Mouse (Mus musculus): ENCODE results near the gene Ski. TPM values are rescaled to one million over a fixed set of nuclear protein-coding genes. Genes with fewer than 3 reads are reported as not detected.

Ski gene
- polyA plus RNA-seq, 1 experiment from 2014 or later = 14.3 TPM

DNA sequence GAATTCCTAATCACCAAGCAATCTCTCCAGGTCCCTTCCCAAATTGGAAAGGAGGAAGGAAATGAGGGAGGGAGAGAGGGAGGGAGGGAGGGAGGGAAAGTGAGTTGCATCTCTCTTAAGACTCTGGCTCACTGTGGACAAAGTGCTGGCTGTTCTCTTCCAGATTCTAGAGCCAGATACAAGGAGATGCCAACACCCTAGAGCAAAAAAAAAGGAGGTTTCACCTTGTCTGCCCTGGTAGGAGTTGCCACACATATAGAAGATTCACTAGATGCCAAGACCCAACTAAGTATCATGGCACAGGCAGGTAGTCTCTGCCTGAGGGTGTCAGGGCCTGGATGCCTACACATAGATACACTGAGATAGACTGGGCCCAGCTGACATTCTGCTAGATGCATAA is 56.5 kb downstream of the Ski start:
- Histone ChIP-seq H3K27ac (replicated peaks; ENCODE audit: low read depth, low read length) (no peak overlapping the region), H3K27me3 (ENCODE audit: control insufficient read depth, insufficient read depth, low read length) (no peaks in the 10 kb centered on the region), H3K4me3 (replicated peaks; ENCODE audit: low read depth, low read length) (no peak overlapping the region), H3K9me3 (ENCODE audit: control insufficient read depth, low read length) (no peaks in the 10 kb centered on the region), H3K4me2 (ENCODE audit: low read length) (no peak overlapping the region), H3K4me1 (ENCODE audit: control insufficient read depth, insufficient read depth, low read length) (peaks cover 11% of the 10 kb centered on the region), H3K36me3 (ENCODE audit: control insufficient read depth, insufficient read depth, low read length) (no peaks in the 10 kb centered on the region), H3K9ac (replicated peaks; ENCODE audit: low read length) (no peak overlapping the region)
- DNase-seq = no peak
- no peak for ATAC-seq (ENCODE audit: low FRiP score, low TSS enrichment)

DNA sequence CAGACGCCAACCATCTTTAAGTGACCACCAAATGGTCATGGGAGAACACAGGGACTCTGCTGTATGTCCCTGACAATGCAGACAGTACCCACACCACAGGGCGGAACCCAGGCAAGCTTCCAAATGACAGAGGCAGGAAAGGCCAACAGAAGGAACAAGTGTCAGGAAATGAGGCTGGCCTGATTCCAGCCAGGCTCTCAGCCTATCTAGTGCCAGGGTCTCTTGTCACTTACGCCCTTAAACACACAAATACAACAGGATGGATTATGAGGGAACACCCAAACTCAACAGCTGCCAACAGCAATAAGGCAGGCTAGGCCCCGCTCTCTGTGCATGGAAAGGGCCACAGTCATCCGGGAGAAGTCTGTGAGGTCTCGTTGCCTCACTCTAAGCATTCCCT is 57.8 kb downstream of the Ski start:
- ATAC-seq (ENCODE audit: low FRiP score, low TSS enrichment) (no peak), DNase-seq (peak; percentile 47)
- Histone ChIP-seq H3K9ac (replicated peaks; ENCODE audit: low read length) (no peak overlapping the region), H3K9me3 (ENCODE audit: control insufficient read depth, low read length) (no peaks in the 10 kb centered on the region), H3K4me2 (ENCODE audit: low read length) (no peak overlapping the region), H3K4me1 (ENCODE audit: control insufficient read depth, insufficient read depth, low read length) (peaks cover 11% of the 10 kb centered on the region), H3K27ac (replicated peaks; ENCODE audit: low read depth, low read length) (no peak overlapping the region), H3K27me3 (ENCODE audit: control insufficient read depth, insufficient read depth, low read length) (no peaks in the 10 kb centered on the region), H3K36me3 (ENCODE audit: control insufficient read depth, insufficient read depth, low read length) (peaks cover under 1% of the 10 kb centered on the region; the same call in 1 of the 2 replicates), H3K4me3 (replicated peaks; ENCODE audit: low read depth, low read length) (no peak overlapping the region)
- WGBS = 85% methylated on average over 6 of the region's 6 CpGs

DNA sequence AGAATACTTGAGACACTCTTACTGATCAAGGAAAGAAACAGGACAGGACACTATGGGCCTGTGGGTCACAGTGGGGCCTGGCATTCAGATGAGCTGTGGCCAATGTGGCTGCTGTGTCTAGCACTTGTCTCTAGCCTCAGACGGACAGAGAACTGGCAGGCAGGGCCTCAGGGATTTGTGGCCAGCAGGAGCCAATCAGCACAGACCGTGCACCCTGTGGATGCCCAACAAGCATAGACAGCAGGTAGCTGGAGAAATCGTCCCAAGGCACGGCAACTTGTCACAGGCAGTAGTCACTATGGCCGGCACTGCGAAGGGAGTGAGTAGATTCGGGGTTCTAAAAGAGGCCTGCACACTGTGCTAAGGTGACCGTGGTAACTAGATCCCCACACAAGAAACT is 58.7 kb downstream of the Ski start:
- ATAC-seq (ENCODE audit: low FRiP score, low TSS enrichment) (no peak), DNase-seq (no peak)
- Histone ChIP-seq H3K9me3 (ENCODE audit: control insufficient read depth, low read length) (no peaks in the 10 kb centered on the region), H3K9ac (replicated peaks; ENCODE audit: low read length) (no peak overlapping the region), H3K4me2 (ENCODE audit: low read length) (no peak overlapping the region), H3K27ac (replicated peaks; ENCODE audit: low read depth, low read length) (0 out of 2 replicates have a peak overlapping the region, but pooled peaks have one; percentile 13), H3K36me3 (ENCODE audit: control insufficient read depth, insufficient read depth, low read length) (peaks cover 9% of the 10 kb centered on the region), H3K4me1 (ENCODE audit: control insufficient read depth, insufficient read depth, low read length) (peaks cover 11% of the 10 kb centered on the region), H3K4me3 (replicated peaks; ENCODE audit: low read depth, low read length) (no peak overlapping the region), H3K27me3 (ENCODE audit: control insufficient read depth, insufficient read depth, low read length) (no peaks in the 10 kb centered on the region)
- WGBS = 40% methylated on average over 8 of the region's 8 CpGs

DNA sequence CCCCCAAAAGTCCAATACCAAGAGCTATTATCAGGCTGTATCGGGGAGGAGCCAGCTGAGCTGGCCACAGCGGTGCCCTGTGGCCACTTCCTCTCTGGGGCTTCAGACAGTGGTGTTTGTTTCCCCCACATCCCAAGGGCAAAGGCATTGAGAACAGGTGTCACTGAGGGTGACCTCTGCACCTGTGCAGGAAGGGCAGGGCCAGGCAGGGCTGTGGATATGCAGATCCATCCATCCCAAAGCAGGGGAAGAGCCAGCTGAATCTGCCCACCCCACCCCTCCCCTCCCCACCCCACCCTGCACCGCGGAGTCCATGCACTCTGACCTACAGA is 59.1 kb downstream of the Ski start:
- DNase-seq = no peak
- Histone ChIP-seq H3K4me1 (ENCODE audit: control insufficient read depth, insufficient read depth, low read length) (peaks cover 11% of the 10 kb centered on the region), H3K9me3 (ENCODE audit: control insufficient read depth, low read length) (no peaks in the 10 kb centered on the region), H3K9ac (replicated peaks; ENCODE audit: low read length) (no peak overlapping the region), H3K4me3 (replicated peaks; ENCODE audit: low read depth, low read length) (no peak overlapping the region), H3K4me2 (ENCODE audit: low read length) (no peak overlapping the region), H3K27ac (replicated peaks; ENCODE audit: low read depth, low read length) (0 out of 2 replicates have a peak overlapping the region, but pooled peaks have one; percentile 13), H3K36me3 (ENCODE audit: control insufficient read depth, insufficient read depth, low read length) (peaks cover 13% of the 10 kb centered on the region), H3K27me3 (ENCODE audit: control insufficient read depth, insufficient read depth, low read length) (no peaks in the 10 kb centered on the region)
- no peak for ATAC-seq (ENCODE audit: low FRiP score, low TSS enrichment)
- 65% methylated on average over 4 of the region's 4 CpGs for WGBS

DNA sequence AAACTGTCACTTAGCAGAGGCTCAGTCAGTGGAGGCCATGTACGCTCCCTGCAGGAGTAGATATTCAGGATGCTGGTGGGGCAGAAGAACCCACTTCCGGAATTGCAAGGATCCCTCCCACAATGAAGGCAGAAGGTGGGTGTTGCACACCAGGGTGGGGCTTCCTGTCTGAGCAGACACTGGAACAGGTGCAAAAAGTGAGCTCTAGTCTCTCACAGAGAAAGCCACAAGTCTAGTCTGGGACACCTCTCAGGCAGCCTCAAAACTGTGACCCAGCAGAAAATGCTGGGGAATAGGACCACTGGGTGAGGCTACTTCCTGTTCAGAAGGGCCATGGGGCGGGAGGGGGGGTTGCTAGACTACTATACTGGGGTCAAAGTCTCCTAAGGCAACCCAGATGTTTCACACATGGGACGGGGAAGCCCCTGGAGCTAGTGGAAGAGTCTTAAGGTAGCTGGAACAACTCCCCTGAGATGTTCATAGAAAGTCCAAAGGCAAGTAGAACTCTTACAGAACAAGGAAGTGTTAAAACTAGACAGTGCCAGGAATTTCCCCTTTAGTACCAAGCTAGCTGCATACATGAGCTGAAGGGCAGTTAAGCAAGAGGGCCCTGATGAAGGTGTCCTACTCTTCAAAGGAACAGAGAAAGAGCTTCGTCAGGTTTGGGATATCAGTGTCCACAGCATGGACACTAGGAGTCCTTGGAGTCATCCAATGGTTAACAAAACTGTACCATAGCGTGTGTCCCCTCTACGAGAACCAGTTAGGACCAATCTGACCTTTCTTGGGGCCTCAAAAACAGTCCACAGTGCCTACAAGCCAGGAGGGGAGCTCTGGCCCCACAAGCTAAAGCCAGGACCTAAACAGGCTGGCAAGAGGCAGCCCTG is 59.7 kb downstream of the Ski start:
- Histone ChIP-seq H3K27ac (replicated peaks; ENCODE audit: low read depth, low read length) (no peak overlapping the region), H3K4me1 (ENCODE audit: control insufficient read depth, insufficient read depth, low read length) (peaks cover 11% of the 10 kb centered on the region), H3K9me3 (ENCODE audit: control insufficient read depth, low read length) (no peaks in the 10 kb centered on the region), H3K9ac (replicated peaks; ENCODE audit: low read length) (no peak overlapping the region), H3K36me3 (ENCODE audit: control insufficient read depth, insufficient read depth, low read length) (peaks cover 19% of the 10 kb centered on the region), H3K4me2 (ENCODE audit: low read length) (no peak overlapping the region), H3K4me3 (replicated peaks; ENCODE audit: low read depth, low read length) (no peak overlapping the region), H3K27me3 (ENCODE audit: control insufficient read depth, insufficient read depth, low read length) (no peaks in the 10 kb centered on the region)
- whole genome bisulfite sequencing = 88% methylated on average over 7 of the region's 7 CpGs
- no peak for ATAC-seq (ENCODE audit: low FRiP score, low TSS enrichment)
- DNase-seq = no peak

DNA sequence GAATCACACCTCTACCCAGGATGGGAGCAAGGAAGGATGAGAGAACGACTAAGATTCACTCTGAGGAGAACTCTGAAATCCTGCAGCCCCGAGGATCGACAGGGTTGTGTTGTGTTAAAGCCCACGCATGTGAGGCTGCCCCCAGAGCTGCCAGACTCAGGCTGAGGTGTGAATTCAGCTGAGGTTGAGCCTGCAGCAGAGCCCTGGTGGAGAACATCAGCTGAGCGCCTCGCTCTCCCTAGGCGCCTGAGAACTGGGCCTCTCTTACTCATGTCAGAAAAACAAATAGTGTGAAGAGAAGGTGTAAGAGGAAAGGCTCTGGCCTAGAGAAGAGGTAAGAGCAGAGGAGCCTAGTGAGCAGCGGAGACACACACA is 63.9 kb downstream of the Ski start:
- Histone ChIP-seq H3K36me3 (ENCODE audit: control insufficient read depth, insufficient read depth, low read length) (peaks cover 50% of the 10 kb centered on the region), H3K27me3 (ENCODE audit: control insufficient read depth, insufficient read depth, low read length) (no peaks in the 10 kb centered on the region), H3K27ac (replicated peaks; ENCODE audit: low read depth, low read length) (no peak overlapping the region), H3K9me3 (ENCODE audit: control insufficient read depth, low read length) (no peaks in the 10 kb centered on the region), H3K9ac (replicated peaks; ENCODE audit: low read length) (no peak overlapping the region), H3K4me2 (ENCODE audit: low read length) (no peak overlapping the region), H3K4me3 (replicated peaks; ENCODE audit: low read depth, low read length) (no peak overlapping the region), H3K4me1 (ENCODE audit: control insufficient read depth, insufficient read depth, low read length) (peaks cover 7% of the 10 kb centered on the region)
- 88% methylated on average over 8 of the region's 8 CpGs for WGBS
- DNase-seq (no peak), ATAC-seq (ENCODE audit: low FRiP score, low TSS enrichment) (no peak)

DNA sequence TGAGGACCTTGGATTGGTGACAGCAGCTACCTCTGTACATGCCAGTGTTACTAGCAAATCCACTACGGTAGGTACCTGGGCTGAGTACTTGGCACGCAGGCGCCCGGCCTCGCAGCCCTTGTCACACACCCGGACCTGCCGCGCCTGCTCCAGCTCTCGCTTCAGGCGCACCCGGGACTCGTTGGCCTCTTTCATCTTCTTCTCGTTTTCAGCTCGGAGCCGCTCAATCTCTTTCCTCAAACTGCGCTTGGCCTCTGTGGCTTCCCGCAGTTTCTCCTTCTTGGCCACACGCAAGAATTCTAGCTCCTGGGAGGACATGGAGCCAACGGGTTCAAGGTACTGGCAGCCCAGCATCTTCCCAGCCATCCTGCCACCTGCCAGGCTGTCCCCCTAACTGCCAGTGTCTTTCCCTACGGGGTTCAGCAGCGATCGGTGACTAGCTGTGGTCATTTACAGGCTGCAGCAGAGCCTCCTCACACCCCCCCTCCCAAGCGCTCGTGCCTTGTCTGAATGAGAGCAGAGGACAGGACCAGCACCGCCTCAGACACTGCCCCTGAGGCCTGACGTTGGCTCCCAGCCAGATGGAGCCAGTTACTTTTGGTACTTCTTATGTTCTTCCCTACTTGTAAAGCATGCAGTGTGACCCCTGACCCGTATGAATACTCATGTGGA is 64.4 kb downstream of the Ski start:
- Histone ChIP-seq H3K9ac (replicated peaks; ENCODE audit: low read length) (no peak overlapping the region), H3K4me2 (ENCODE audit: low read length) (no peak overlapping the region), H3K27ac (replicated peaks; ENCODE audit: low read depth, low read length) (no peak overlapping the region), H3K9me3 (ENCODE audit: control insufficient read depth, low read length) (no peaks in the 10 kb centered on the region), H3K36me3 (ENCODE audit: control insufficient read depth, insufficient read depth, low read length) (peaks cover 52% of the 10 kb centered on the region), H3K4me1 (ENCODE audit: control insufficient read depth, insufficient read depth, low read length) (peaks cover 2% of the 10 kb centered on the region; the same call in 1 of the 2 replicates), H3K27me3 (ENCODE audit: control insufficient read depth, insufficient read depth, low read length) (no peaks in the 10 kb centered on the region), H3K4me3 (replicated peaks; ENCODE audit: low read depth, low read length) (no peak overlapping the region)
- 86% methylated on average over 27 of the region's 27 CpGs for WGBS
- no peak for DNase-seq
- no peak for ATAC-seq (ENCODE audit: low FRiP score, low TSS enrichment)

DNA sequence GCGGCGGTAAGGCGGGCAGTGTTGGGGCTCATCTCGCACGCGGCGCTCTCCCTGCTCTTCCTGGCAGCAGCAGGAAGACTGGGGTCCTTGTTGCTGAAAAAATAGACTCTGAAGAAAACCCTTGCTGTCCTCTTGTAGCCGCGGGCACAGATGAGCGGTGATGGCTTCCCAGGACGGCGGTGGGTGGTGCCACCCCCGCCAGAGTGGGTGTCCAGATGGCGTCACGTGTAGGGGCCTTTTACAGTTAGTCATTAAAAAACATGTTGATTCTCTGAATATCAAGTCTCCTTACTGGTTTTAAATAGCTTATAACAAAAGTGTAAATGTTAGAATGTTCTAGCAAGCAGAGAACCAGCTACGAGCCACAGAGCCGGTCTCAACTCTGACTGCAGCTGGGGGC is 65.7 kb downstream of the Ski start:
- Histone ChIP-seq H3K4me3 (replicated peaks; ENCODE audit: low read depth, low read length) (no peak overlapping the region), H3K36me3 (ENCODE audit: control insufficient read depth, insufficient read depth, low read length) (peaks cover 52% of the 10 kb centered on the region), H3K4me1 (ENCODE audit: control insufficient read depth, insufficient read depth, low read length) (no peaks in the 10 kb centered on the region; the same call in 1 of the 2 replicates), H3K27me3 (ENCODE audit: control insufficient read depth, insufficient read depth, low read length) (no peaks in the 10 kb centered on the region), H3K27ac (replicated peaks; ENCODE audit: low read depth, low read length) (no peak overlapping the region), H3K4me2 (ENCODE audit: low read length) (no peak overlapping the region), H3K9ac (replicated peaks; ENCODE audit: low read length) (no peak overlapping the region), H3K9me3 (ENCODE audit: control insufficient read depth, low read length) (no peaks in the 10 kb centered on the region)
- WGBS = 95% methylated on average over 17 of the region's 17 CpGs
- DNase-seq (no peak), ATAC-seq (ENCODE audit: low FRiP score, low TSS enrichment) (no peak)

DNA sequence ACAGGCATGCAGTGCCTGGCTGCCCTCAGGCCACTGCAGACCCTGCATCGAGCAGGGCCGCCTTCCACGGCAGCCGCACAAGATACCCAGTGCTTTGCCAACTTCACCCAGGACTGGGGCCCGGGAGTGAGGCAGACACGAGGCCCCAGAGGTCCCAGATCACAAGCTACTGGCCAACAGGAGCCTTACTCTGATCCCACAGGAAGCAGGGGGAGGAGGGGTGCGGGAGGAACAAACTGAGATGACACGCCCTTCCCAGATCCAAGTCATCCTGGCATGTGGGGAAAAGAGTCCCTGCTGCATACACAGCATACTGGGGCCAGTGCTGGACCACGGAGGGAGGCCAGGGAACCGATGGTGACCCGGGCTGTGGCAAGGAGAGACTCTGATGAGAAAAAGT is 67.4 kb downstream of the Ski start:
- Histone ChIP-seq H3K36me3 (ENCODE audit: control insufficient read depth, insufficient read depth, low read length) (peaks cover 52% of the 10 kb centered on the region), H3K9ac (replicated peaks; ENCODE audit: low read length) (no peak overlapping the region), H3K27me3 (ENCODE audit: control insufficient read depth, insufficient read depth, low read length) (no peaks in the 10 kb centered on the region), H3K4me1 (ENCODE audit: control insufficient read depth, insufficient read depth, low read length) (peaks cover 9% of the 10 kb centered on the region; the same call in 1 of the 2 replicates), H3K4me3 (replicated peaks; ENCODE audit: low read depth, low read length) (no peak overlapping the region), H3K27ac (replicated peaks; ENCODE audit: low read depth, low read length) (no peak overlapping the region), H3K4me2 (ENCODE audit: low read length) (no peak overlapping the region), H3K9me3 (ENCODE audit: control insufficient read depth, low read length) (no peaks in the 10 kb centered on the region)
- DNase-seq (no peak), ATAC-seq (ENCODE audit: low FRiP score, low TSS enrichment) (no peak)
- WGBS = 79% methylated on average over 11 of the region's 11 CpGs
